Mouse (Mus musculus) kidney, postnatal 25 days (tissue): ENCODE results near the gene Man1a2.

Experiments
- DNase-seq, 2 experiments: peaks; one replicate each; pipeline ENCODE4 v3.0.0; 2021; ENCODE audit warnings: mixed read lengths in 2 of 2

Gene Man1a2

DNA sequence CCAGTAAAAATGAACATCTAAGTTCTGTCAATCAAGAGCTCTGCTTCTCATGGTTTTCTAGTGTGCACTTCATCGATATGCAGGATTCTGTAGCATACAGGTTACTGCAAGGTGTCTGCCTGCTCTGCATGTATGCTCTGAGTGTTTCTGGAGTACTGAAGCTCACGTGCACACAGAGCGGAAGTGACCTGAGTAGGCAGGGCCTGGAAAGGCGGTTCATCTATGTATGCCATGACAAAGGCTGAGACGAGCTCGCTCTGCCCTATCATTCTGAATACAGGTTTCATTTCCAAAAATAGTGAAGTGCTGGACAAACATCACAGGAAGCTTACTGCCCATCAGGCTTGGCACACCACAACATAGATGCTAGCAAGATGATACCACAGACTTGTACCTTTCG, 122.8 kb downstream of the Man1a2 start:
- no peak for DNase-seq

DNA sequence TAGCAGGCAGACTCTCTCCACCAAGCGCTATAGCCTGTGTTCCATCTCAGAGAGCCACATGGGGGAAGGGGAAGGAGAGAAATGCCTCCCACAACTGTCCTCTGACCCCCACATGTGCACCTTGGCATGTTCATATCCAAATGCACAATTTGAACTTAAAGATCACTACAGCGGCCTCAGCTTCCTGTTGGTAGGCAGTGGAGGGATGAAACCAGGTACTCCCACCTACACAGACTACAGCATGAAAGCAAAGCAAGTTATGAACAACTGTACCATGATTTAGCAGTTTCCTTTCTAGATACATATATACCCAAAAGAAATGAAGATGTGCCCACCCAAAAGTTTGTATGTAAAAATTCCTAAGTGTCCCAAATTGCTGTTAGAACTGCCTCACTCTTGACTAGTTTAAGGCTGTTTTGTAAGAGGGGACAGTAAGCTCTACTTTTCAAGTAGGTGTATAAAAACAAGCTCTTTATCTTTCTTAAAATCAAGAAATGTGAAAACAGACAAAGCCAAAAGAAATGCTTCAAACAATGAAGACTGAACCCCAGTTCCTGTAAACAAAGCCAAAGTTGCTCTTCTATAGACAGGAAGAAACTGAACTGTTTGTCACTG, 123.6 kb downstream of the Man1a2 start:
- DNase-seq = no peak

DNA sequence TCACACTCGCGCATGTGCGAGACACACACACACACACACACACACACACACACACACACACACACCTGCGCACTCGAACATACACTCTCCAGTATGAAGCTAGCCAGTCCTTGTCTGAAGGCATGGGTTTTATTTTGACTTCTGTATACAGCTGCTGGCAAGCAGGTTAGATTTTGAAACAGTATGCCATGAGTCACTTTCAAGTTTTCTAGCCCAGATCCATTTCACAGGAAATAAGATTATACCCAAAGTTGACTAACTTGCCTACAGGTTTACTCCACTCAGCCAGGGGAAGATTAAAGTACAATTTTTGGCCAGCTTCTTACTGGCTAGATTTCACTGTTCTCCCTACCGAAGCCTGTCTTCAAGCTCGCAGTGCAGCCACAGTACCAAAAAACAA, 125.9 kb downstream of the Man1a2 start:
- no peak for DNase-seq

DNA sequence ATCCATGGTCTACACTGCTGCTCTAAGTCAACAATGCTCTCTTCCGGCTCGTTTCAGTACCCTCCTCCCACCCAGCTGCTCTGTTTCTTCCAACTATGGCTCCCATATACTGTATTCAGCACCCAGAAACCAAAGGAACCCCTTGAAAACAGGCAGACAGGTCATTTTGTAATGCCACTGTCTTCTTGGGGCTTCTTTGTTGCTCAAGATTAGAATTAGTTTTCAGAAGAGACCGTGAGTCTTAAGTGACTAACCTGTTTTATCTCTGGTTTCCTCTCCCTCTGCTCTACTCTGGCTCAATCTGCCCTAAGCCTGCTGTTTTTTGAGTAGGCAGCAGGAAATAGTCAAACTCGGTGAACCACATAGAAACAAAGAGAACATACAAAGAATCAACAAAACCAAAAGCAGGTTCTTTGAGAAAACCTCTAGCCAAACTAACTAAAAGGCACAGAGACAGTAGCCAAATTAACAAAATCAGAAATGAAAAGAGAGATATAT, 127.0 kb downstream of the Man1a2 start:
- no peak for DNase-seq

DNA sequence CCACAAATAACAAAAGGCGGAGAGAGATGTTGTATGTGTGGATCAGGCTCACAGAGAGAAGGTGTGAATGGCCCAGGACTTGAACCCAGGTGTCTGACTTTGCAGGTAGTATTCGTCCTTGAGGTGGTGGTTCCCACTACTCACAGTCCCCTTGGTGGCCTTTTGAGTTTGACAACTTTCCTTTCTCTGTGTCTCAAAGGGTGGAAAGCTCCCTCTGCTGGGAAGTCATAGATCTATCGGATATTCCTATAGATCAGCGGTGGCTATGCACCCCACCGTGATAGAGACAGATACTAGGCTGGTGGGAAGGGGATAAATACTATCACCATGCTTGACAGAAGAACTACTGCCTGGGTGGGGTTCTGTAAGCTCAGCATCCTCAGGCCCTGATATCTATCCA, 130.5 kb downstream of the Man1a2 start:
- no peak for DNase-seq

DNA sequence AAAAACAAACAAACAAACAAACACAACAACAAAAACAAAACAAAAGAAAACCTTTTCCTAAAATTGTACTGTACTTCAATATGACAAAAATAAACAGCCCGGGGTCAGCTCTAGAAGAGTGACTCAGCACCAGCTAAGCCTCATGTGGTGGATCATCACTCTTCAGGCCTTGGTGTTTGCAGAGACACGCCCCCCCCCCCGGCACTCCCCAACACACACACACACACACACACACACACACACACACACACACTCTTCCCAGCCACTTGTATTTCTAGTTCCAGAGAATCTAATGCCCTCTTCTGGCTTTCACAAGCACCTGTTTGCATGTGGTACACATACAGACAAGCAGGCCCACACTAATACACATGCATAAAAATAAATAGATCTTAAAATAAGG, 133.1 kb downstream of the Man1a2 start:
- no peak for DNase-seq

DNA sequence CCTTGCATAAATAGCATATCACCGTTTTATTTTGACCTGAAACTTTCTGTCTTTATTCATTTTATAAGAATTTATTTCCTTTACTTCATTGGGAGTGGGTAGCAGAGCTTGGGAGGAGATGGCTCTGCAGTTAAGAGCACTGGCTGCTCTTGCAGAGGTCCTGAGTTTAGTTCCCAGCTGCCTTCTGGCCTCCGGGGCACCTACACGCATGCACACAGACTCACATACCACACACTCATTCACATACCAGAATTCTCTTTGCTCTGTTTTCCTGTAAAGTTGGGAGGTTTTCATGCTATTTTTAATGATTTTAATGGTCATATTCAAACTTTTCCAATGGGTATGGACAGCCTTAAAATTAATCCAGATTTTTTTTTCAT, 137.4 kb downstream of the Man1a2 start:
- no peak for DNase-seq

DNA sequence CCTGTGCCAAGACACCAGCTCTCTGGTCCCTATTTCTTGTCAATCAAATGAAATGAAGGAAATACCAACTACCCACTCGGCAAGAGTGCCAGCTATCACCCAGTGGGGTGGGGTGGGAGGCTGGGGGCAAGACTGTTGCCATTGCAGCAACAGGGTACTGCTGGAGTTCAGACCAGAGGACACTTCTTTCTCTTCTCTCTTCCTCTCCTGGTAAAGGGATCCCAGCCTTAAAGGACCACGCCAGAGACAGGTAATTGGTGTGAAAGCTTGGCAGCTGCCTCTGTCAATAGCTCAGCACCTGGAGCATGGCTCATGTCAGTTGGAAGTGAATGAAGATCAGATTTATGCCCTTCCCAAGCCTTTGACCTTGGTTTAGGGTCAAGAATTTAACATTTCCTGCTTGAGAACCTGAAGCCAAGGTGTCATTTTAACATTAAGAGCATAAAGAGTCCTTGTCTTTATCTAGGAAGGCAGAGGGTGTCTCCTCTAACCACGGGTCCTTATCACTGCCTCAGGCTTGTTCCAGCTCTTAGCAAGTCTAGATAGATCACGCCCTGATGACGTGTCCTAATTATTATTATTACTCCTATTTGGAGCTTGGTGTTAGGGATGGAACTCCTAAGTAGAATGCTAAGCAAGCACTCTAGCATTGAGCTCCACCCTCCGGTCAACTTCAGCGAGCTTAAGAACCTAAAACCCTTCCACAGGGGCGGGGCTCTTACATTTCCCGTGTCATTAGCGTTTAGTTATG, 138.0 kb downstream of the Man1a2 start:
- no peak for DNase-seq

DNA sequence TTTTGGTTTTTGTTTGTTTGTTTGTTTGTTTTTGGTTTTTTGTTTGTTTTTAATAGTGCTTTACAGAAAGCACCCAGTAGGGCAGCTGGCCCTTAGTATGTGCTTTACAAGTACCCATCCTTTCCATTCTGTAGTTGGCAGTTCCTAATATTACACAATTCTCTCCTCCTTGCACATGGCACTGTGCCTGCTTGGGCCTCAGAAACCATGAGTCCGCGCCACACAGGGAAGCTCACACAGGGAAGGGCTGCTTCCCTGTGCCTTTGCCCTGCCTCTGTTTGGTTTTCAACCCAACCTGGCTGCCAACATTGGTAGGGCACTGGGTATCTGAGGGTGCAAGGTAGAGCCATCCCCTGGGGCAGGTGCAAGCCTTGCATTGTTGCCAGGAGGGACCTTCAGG, 148.6 kb downstream of the Man1a2 start:
- no peak for DNase-seq

DNA sequence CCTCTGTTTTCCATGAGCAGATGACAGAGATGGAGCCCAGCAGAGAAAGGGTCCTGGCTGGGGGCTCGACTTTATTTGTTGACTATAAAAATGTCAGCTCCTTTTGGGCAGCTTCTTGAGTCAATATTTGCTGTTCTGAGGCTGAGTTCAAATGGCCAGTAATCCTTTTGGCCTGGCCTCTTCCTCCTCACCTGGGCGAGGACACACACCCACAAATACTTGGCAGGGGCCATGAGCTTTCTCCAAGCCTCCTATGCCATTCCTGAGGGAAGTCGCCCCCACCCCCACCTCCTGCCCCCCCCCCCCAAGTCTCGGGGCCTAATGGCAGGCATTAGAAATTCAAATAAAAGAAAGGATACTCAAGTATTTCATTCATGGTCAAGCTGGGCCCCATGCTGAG, 149.4 kb downstream of the Man1a2 start:
- no peak for DNase-seq

DNA sequence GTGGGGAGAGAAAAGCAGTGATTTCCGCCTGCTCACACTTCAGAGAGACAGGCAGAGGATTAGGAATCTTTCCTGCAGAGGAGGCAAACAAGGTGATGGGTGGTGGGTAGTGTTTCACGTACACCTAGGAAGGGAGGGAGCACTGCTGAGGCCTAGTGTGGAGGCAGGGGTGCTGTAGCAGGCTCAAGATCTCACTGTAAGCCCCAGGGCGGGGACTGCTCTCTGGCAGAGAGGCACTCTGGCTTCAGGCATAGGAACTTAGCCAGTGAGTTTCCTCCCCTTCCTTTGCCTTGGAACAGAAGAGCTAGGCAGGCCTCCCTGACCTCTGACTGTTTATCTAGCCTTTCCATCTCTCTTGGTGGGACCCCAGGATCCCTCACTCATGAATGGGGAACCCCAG, 150.0 kb downstream of the Man1a2 start:
- no peak for DNase-seq

DNA sequence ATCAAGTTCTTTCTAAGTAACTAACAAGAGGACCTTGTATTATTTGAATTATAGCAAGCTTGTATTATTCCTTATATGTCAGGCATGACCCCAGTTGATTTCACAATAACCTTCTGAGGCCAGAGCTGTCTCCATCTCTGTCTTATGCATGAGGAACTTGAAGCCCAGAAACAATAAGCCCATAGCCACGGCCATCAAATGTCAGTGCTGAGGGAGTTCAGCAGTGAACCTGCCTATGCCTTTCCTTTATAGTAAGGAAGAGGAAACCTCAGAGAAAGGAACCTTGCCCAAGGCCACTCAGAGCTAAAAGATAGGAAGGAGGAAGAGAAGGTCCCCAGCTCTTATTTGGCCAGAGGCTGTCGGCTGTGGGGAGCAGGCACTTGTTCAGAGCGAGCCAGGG, 150.9 kb downstream of the Man1a2 start:
- DNase-seq = no peak

DNA sequence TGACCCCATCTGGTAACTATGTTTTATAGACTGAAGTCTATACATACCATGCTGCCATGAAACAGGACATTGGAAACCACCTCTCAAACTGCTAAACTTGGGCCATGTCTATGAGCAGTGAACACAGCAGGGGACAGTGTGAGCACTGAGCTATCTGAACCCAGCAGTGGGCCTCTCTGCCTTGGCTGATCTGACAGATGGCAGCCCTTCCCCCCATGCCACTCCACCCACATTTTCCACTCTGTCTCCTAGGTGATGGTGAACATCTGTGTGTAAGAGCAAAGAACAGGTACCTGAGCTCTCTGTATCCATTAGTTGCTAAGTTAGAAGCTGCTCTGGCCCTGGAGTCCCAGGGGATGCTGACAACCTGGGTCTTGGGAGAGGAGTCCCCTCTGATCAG, 151.9 kb downstream of the Man1a2 start:
- no peak for DNase-seq

DNA sequence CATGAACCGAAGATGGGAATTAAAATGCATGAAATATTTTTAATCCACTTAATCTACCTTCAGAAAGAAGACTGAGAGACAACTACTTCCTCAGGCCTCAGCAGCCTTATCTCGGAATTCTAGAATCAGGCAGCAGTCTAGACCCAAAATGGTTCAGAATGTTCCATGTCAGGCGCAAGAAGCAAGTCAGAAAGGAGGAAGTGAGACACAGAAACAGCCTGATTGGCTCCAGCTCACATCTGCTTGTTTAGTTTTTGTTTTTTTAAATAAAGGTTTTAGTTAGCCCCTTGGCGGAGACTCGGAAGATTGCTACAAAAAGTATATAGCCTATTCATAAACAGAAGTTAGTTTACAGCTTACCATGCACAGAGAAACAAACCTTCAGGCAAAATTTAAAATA, 154.4 kb downstream of the Man1a2 start:
- no peak for DNase-seq

DNA sequence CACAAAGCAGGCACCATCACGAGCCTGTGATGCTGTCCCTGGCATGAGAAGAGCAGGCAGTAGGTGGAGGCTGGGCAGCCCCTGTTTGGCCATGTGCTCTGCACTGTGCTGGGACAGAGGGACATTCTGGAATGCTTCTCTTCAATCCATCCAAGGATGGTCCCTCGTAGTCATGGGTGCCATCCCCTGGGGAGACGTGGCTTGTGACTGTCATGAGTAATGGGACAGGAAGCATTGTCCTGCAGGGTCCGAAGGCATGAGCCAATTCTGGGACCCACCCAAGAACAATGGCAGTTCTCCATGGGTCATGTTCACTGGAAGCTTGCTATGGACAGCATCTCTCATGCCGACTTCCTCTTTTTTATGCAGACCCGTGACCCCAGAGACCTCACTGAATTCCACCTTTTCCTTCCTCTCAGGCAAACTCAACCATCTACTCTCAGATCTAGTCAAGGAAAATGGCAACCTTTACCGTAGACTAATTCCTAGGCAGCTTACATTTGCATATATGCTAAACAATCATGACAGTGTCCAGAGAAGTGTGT, 155.0 kb downstream of the Man1a2 start:
- no peak for DNase-seq

DNA sequence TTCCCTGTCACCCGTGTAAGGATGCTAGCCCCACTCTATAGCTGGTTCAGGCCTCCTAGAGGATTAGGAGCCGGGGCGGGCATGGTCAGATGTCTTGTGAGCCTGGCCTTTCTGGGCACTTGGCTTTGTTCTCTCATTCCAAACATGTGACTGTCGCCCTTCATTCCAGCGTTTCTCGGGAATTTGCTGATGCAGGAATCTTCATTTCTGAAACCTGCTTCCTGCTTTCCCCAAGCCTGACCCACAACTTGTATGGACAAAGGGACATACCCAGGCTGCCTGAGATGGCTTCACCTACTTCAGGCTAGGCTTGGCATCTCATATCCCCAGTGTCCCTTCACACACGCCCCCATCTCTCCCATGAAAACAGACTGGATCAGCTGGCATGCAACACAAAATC, 162.6 kb downstream of the Man1a2 start:
- DNase-seq = peak in 1 of 2 experiments; percentile 17

DNA sequence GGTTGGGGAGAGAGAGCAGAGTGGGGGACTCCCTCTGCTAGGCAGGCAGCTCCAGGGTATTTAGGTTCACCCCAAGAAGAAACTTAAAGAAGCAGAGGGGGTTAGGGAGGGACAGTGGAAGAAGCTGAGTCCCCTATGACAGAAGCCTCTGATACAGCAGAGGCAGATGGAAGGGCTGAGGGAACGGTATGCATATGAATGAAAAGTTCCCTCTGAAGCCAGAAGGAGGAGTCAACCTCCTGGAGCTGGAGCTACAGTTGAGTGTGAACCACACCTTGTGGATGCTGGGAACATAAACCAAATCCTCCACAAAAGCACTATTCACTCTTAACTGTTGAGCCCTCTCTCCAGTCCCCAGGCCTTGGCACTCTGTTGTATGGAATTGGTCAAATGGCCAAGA, 163.7 kb downstream of the Man1a2 start:
- no peak for DNase-seq

DNA sequence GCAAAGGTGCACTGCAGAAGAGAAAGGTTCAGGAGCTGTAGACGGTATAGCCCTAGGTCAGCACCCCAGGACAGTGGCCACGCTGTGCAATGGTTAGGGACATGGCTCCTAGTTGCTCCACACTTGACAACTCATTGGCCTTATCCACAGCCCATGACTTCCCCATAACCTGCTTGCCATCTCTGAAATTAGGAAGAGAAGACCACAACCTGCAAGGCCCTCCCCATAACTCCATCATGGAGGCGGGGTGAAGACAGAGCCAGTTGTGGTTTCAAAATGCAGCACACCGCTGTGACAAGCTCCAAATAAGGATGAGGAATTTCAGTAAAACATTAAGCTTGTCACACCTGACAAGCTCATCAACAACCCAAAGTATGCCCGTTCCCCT, 169.6 kb downstream of the Man1a2 start:
- no peak for DNase-seq

DNA sequence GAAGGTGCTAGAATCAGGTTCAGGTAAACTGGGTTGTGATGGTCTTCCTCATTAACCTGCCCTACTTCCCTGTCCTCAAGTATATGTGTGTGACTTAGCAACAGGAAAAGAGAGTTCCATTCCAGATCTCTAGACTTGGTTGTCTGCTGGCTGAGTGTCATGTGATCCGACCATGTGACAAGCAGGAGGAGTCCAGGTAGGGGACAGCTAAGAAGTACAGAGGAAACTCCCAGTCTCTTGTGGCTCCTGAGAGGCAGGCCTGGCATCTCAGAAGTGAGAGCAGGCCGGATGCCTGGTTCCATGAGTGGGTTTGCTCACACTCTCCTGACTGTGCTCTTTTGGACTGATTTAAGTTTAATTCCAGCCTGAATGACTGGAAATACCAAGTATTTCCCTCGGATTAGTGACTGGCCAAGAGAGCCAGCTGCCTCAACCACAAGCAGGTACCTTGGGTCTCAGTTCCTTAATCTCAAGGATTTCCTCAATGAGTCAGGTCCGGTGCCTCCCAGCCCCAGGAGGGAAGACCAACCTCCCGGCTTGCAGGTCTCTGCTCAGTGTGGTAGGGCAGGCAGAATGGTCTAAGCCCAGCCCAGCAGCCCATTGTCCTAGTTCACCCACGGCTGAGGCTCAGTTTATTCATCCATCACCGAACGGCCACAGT, 170.1 kb downstream of the Man1a2 start:
- no peak for DNase-seq
